Mouse (Mus musculus): Measurements from ENCODE around the gene Egfr. TPM values are rescaled to one million over a fixed set of nuclear protein-coding genes. Genes with fewer than 3 reads are reported as not detected.

Egfr gene
- polyA plus RNA-seq, 1 experiment = 4.1 TPM

GRCm38 (mm10) chr11:16739155-16739554 lies 12.8 kb upstream of the Egfr start:
- Histone ChIP-seq H3K36me3 (ENCODE audit: control insufficient read depth, insufficient read depth) (no peaks in the 10 kb centered on the region), H3ac (ENCODE audit: control insufficient read depth, insufficient read length) (no peak overlapping the region), H3K4me3 (no peak overlapping the region), H3K79me2 (ENCODE audit: control insufficient read depth, insufficient read depth) (no peaks in the 10 kb centered on the region), H3K27me3 (ENCODE audit: control insufficient read depth, insufficient read depth, insufficient read length) (no peaks in the 10 kb centered on the region), H3K4me2 (ENCODE audit: low read depth) (no peak overlapping the region)
- TF ChIP-seq MYOG (IDR thresholded peaks at IDR 0.05; ENCODE audit: control insufficient read depth in 1 of 3, insufficient read depth in 1 of 3, insufficient read length in 2 of 3, low read depth in 2 of 3) (peak in 1 of 3 experiments; percentile 23), REST (IDR thresholded peaks at IDR 0.05; ENCODE audit: insufficient read depth, insufficient read length) (no peak)

- Histone ChIP-seq H3K36me3 (ENCODE audit: control insufficient read depth, insufficient read depth) (no peaks in the 10 kb centered on the region), H3K27me3 (ENCODE audit: control insufficient read depth, insufficient read depth, insufficient read length) (no peaks in the 10 kb centered on the region), H3K4me3 (no peak overlapping the region), H3K4me2 (ENCODE audit: low read depth) (no peak overlapping the region), H3K79me2 (ENCODE audit: control insufficient read depth, insufficient read depth) (no peaks in the 10 kb centered on the region), H3ac (ENCODE audit: control insufficient read depth, insufficient read length) (no peak overlapping the region)
- no peak for TF ChIP-seq CEBPB (IDR thresholded peaks at IDR 0.05; ENCODE audit: insufficient read depth, poor library complexity, severe bottlenecking)
- no peak for TF ChIP-seq SRF (IDR thresholded peaks at IDR 0.05; ENCODE audit: control insufficient read depth, insufficient read length, low read depth)
Measured at GRCm38 (mm10) chr11:16740691-16741611, 11.1 kb upstream of the Egfr start.

GRCm38 (mm10) chr11:16742251-16742650 lies 9.8 kb upstream of the Egfr start:
- no peak overlapping the region for H3ac ChIP-seq (ENCODE audit: control insufficient read depth, insufficient read length)
- H3K36me3 ChIP-seq (ENCODE audit: control insufficient read depth, insufficient read depth) = no peaks in the 10 kb centered on the region
- H3K4me2 ChIP-seq (ENCODE audit: low read depth) = no peak overlapping the region
- TF ChIP-seq MAX (IDR thresholded peaks at IDR 0.05; ENCODE audit: low read depth) = no peak
- TF ChIP-seq USF1 (IDR thresholded peaks at IDR 0.05; ENCODE audit: low read depth) = no peak
- no peak for TF ChIP-seq TCF12 (IDR thresholded peaks at IDR 0.05; ENCODE audit: insufficient read depth, poor library complexity, severe bottlenecking)
- no peak for TF ChIP-seq E2F4 (IDR thresholded peaks at IDR 0.05; ENCODE audit: insufficient read depth)
- no peak for TF ChIP-seq REST (IDR thresholded peaks at IDR 0.05; ENCODE audit: insufficient read depth, insufficient read length)
- TF ChIP-seq MYOG (IDR thresholded peaks at IDR 0.05; ENCODE audit: control insufficient read depth in 1 of 3, insufficient read depth in 1 of 3, insufficient read length in 2 of 3, low read depth in 2 of 3) = no peak
- no peak for TF ChIP-seq POLR2AphosphoS2 (IDR thresholded peaks at IDR 0.05; ENCODE audit: insufficient read length, low read depth)
- TF ChIP-seq MYOD1 (IDR thresholded peaks at IDR 0.05; ENCODE audit: control insufficient read depth in 1 of 3, insufficient read length in 2 of 3, low read depth in 2 of 3) = no peak
- no peaks in the 10 kb centered on the region for H3K27me3 ChIP-seq (ENCODE audit: control insufficient read depth, insufficient read depth, insufficient read length)
- H3K4me3 ChIP-seq = no peak overlapping the region
- H3K79me2 ChIP-seq (ENCODE audit: control insufficient read depth, insufficient read depth) = no peaks in the 10 kb centered on the region

GRCm38 (mm10) chr11:16742821-16743220 lies 9.2 kb upstream of the Egfr start:
- Histone ChIP-seq H3K79me2 (ENCODE audit: control insufficient read depth, insufficient read depth) (no peaks in the 10 kb centered on the region), H3K4me2 (ENCODE audit: low read depth) (no peak overlapping the region), H3K36me3 (ENCODE audit: control insufficient read depth, insufficient read depth) (no peaks in the 10 kb centered on the region), H3ac (ENCODE audit: control insufficient read depth, insufficient read length) (no peak overlapping the region), H3K4me3 (no peak overlapping the region), H3K27me3 (ENCODE audit: control insufficient read depth, insufficient read depth, insufficient read length) (no peaks in the 10 kb centered on the region)
- TF ChIP-seq POLR2AphosphoS2 (IDR thresholded peaks at IDR 0.05; ENCODE audit: insufficient read length, low read depth) = no peak
- no peak for TF ChIP-seq CEBPB (IDR thresholded peaks at IDR 0.05; ENCODE audit: insufficient read depth, poor library complexity, severe bottlenecking)
- no peak for TF ChIP-seq REST (IDR thresholded peaks at IDR 0.05; ENCODE audit: insufficient read depth, insufficient read length)
- no peak for TF ChIP-seq USF1 (IDR thresholded peaks at IDR 0.05; ENCODE audit: low read depth)
- no peak for TF ChIP-seq E2F4 (IDR thresholded peaks at IDR 0.05; ENCODE audit: insufficient read depth)
- no peak for TF ChIP-seq TCF12 (IDR thresholded peaks at IDR 0.05; ENCODE audit: insufficient read depth, poor library complexity, severe bottlenecking)
- no peak for TF ChIP-seq POLR2A (IDR thresholded peaks at IDR 0.05; ENCODE audit: insufficient read length, low read depth)
- TF ChIP-seq MYOG (IDR thresholded peaks at IDR 0.05; ENCODE audit: control insufficient read depth in 1 of 3, insufficient read depth in 1 of 3, insufficient read length in 2 of 3, low read depth in 2 of 3) = no peak
- no peak for TF ChIP-seq TCF3 (IDR thresholded peaks at IDR 0.05; ENCODE audit: insufficient read length, low read depth)
- no peak for TF ChIP-seq MAX (IDR thresholded peaks at IDR 0.05; ENCODE audit: low read depth)

GRCm38 (mm10) chr11:16751457-16751982 lies 483 bp upstream of the Egfr start:
- TF ChIP-seq POLR2AphosphoS2 (IDR thresholded peaks at IDR 0.05; ENCODE audit: insufficient read length, low read depth) = no peak
- TF ChIP-seq E2F4 (IDR thresholded peaks at IDR 0.05; ENCODE audit: insufficient read depth) = no peak
- TF ChIP-seq MYOD1 (IDR thresholded peaks at IDR 0.05; ENCODE audit: control insufficient read depth in 1 of 3, insufficient read length in 2 of 3, low read depth in 2 of 3) = no peak
- TF ChIP-seq SRF (IDR thresholded peaks at IDR 0.05; ENCODE audit: control insufficient read depth, insufficient read length, low read depth) = no peak
- TF ChIP-seq MYOG (IDR thresholded peaks at IDR 0.05; ENCODE audit: control insufficient read depth in 1 of 3, insufficient read depth in 1 of 3, insufficient read length in 2 of 3, low read depth in 2 of 3) = no peak
- no peak for TF ChIP-seq CEBPB (IDR thresholded peaks at IDR 0.05; ENCODE audit: insufficient read depth, poor library complexity, severe bottlenecking)
- no peak for TF ChIP-seq MAX (IDR thresholded peaks at IDR 0.05; ENCODE audit: low read depth)
- TF ChIP-seq TCF3 (IDR thresholded peaks at IDR 0.05; ENCODE audit: insufficient read length, low read depth) = no peak
- TF ChIP-seq POLR2A (IDR thresholded peaks at IDR 0.05; ENCODE audit: insufficient read length, low read depth) = no peak
- TF ChIP-seq REST (IDR thresholded peaks at IDR 0.05; ENCODE audit: insufficient read depth, insufficient read length) = no peak
- no peak for TF ChIP-seq USF1 (IDR thresholded peaks at IDR 0.05; ENCODE audit: low read depth)
- H3K4me2 ChIP-seq (ENCODE audit: low read depth) = peak overlapping the region; percentile 89
- peaks cover 13% of the 10 kb centered on the region for H3K79me2 ChIP-seq (ENCODE audit: control insufficient read depth, insufficient read depth)
- peak overlapping the region; percentile 72 for H3K4me3 ChIP-seq
- H3ac ChIP-seq (ENCODE audit: control insufficient read depth, insufficient read length) = peak overlapping the region; percentile 84
- H3K36me3 ChIP-seq (ENCODE audit: control insufficient read depth, insufficient read depth) = no peaks in the 10 kb centered on the region
- no peaks in the 10 kb centered on the region for H3K27me3 ChIP-seq (ENCODE audit: control insufficient read depth, insufficient read depth, insufficient read length)

Measured in myocyte (in vitro differentiated cells).